Mouse (Mus musculus) stomach, embryonic 15.5 days (tissue): ENCODE measurements around the gene Pigb. TPM values are rescaled to one million over a fixed set of nuclear protein-coding genes. Genes with fewer than 3 reads are reported as not detected.
A peak's percentile ranks its signal among the peaks of the same experiment; 100 is the strongest.

Experiments
- ATAC-seq: fragments of 200-750 bp; cut with Nextera tagmentation; 2 replicates; pipeline ENCODE4 v1.8.0; 2017; ENCODE audit warnings: low read depth, moderate number of reproducible peaks, moderate TSS enrichment; ENCODE audit not compliant: insufficient read depth, low FRiP score
- H3K27ac ChIP-seq: fragments of 300-500 bp; sonication (generic); 2 replicates; pipeline ENCODE4 v1.5.1; 2015; ENCODE audit warnings: mild to moderate bottlenecking, inconsistent platforms
- H3K27me3 ChIP-seq: fragments of 300-500 bp; sonication (generic); replicated peaks from 2 replicates; pipeline ENCODE4 v1.6.1; 2015; ENCODE audit warnings: inconsistent platforms
- H3K36me3 ChIP-seq: fragments of 300-500 bp; sonication (generic); 2 replicates; pipeline ENCODE4 v1.6.1; 2015; ENCODE audit warnings: inconsistent platforms
- H3K4me1 ChIP-seq: fragments of 300-500 bp; sonication (generic); 2 replicates; pipeline ENCODE4 v1.6.1; 2015; ENCODE audit warnings: inconsistent platforms
- H3K4me2 ChIP-seq: fragments of 300-500 bp; sonication (generic); 2 replicates; pipeline ENCODE4 v1.6.1; 2015; ENCODE audit warnings: mild to moderate bottlenecking, inconsistent platforms
- H3K4me3 ChIP-seq: fragments of 300-500 bp; sonication (generic); replicated peaks from 2 replicates; pipeline ENCODE4 v1.5.1; 2015; ENCODE audit warnings: inconsistent platforms
- H3K9ac ChIP-seq: fragments of 300-500 bp; sonication (generic); 2 replicates; pipeline ENCODE4 v1.6.1; 2015; ENCODE audit warnings: inconsistent platforms
- H3K9me3 ChIP-seq: fragments of 300-500 bp; sonication (generic); 2 replicates; pipeline ENCODE4 v1.6.1; 2016; ENCODE audit warnings: inconsistent platforms
- WGBS: fragments of 180-500 bp; shearing (Covaris S2); methylation state at CpG from one replicate; pipeline ENCODE4 v1.1.7; 2015; 5-methylcytosine and 5-hydroxymethylcytosine counted together
- polyA plus RNA-seq: library from polyadenylated mRNA; unstranded; fragments of >200 nt; fragmentation: Nextera tagmentation; extraction: Ambion mirVana; gene quantifications from 2 replicates; pipeline ENCODE4 v1.2.1, GENCODE M21; 2015

Pigb gene
- polyA plus RNA-seq, 1 experiment from 2014 or later: 14.1 TPM

DNA sequence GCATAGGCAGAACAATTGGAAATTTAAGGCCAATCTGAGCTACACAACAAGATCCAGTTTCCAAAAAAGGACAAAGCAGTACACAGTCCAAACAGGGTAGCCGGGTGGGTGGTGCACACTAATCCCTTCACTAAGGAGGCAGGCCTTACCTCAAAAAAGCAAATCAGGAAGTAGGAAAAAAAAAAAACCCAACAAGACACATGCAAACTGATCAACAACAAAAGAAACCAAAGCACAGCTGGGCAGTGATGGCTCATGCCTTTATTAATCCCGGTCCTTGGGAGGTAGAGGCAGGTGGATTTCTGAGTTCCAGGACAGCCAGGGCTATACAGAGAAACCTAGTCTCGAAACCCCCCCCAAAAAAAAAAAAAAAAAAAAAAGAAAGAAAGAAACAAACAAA, 52.5 kb downstream of the Pigb start:
- Histone ChIP-seq H3K9me3 (no peaks in the 10 kb centered on the region), H3K27ac (no peak overlapping the region), H3K27me3 (no peaks in the 10 kb centered on the region), H3K4me3 (no peak overlapping the region), H3K9ac (no peak overlapping the region), H3K36me3 (no peaks in the 10 kb centered on the region), H3K4me1 (peaks cover 7% of the 10 kb centered on the region; the same call in 1 of the 2 replicates), H3K4me2 (no peak overlapping the region)
- no peak for ATAC-seq
- WGBS: 65% methylated on average over 3 of the region's 3 CpGs

DNA sequence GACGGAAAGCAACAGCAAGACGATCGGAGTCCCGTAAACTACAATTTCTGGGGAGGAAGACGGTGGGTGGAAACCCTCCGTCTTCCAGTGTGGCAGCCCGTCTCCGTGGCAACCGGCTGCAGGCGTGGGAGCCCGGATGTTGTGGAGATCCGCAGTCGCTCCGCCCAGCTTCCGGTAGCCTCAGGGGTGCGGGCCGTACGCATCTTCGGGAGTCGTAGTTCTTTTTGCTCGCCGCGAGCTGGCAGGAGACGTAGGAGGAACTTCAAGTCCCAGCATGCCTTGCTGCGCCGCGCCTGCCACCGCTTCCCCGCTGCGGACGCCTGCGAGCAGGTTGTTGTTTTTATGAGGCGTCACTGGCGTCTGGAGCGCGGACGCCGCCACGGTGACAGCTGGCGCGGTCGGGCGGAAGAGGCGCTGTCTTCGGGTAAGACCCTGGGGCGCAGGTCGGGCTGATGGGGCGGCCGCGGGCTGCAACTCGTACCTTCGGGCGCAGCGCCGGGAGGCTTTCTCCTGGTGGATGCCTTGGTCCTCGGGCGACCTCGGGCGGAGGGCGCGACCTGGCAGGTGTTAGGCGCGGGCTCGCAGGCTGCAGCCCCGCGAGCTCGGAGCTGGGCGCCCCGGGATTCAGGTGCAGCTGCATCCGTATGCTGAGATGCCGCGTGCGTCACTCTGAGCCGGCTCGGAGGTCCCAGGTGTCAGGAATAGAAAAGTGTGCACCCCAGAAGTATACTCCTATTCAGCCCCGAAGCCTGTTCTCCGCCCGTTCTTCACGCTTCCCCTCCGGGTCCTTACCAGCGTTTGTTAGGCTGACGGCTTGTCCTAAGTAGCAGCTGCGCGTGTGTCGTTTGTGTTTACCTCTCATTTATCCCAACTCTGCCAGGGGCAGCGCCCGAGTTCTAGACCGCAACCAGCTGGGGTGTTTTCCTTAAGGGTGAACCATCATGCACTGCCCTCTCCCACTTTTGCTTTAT, 54.6 kb downstream of the Pigb start, which contains the start of the genes Ccpg1os and Ccpg1:
Ccpg1os (minus strand) TSS at position 133 of the 971 bp plus-strand sequence.
Ccpg1 (plus strand) TSS at position 180 of the 971 bp plus-strand sequence.
- peak; percentile 100 for ATAC-seq
- H3K9ac ChIP-seq: peak within 1 kb of the TSS; percentile 50
- peak within 1 kb of the TSS; percentile 92 for H3K4me2 ChIP-seq
- no peaks in the 10 kb centered on the region for H3K36me3 ChIP-seq
- H3K4me3 ChIP-seq: peak within 1 kb of the TSS; percentile 93
- peaks cover 7% of the 10 kb centered on the region; the same call in 1 of the 2 replicates for H3K4me1 ChIP-seq
- under 1% methylated on average over 88 of the region's 88 CpGs for WGBS
- no peaks in the 10 kb centered on the region for H3K27me3 ChIP-seq
- H3K27ac ChIP-seq: peak within 1 kb of the TSS; percentile 63
- no peaks in the 10 kb centered on the region for H3K9me3 ChIP-seq

DNA sequence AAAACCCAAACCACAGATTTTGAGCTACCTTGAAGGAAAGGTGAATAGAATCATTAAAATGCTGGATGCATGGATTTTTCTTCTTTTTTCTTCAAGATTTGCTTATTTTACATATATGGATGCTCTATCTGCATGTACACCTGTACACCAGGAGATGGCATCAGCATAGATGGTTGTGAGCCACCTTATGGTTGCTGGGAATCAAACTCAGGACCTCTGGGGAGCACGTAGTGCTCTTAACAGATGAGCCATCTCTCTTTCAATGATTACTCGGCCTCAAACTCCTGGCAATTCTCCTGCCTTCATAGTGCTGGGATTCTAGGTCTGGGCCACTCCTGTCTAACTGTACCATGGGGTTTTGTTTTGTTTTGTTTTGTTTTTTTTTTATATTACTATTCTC, 57.1 kb downstream of the Pigb start:
- Histone ChIP-seq H3K4me2 (no peak overlapping the region), H3K9ac (no peak overlapping the region), H3K36me3 (no peaks in the 10 kb centered on the region), H3K4me1 (peaks cover 7% of the 10 kb centered on the region; the same call in 1 of the 2 replicates), H3K27me3 (no peaks in the 10 kb centered on the region), H3K27ac (no peak overlapping the region), H3K4me3 (no peak overlapping the region), H3K9me3 (no peaks in the 10 kb centered on the region)
- WGBS: 56% methylated on average over 2 of the region's 2 CpGs
- no peak for ATAC-seq

DNA sequence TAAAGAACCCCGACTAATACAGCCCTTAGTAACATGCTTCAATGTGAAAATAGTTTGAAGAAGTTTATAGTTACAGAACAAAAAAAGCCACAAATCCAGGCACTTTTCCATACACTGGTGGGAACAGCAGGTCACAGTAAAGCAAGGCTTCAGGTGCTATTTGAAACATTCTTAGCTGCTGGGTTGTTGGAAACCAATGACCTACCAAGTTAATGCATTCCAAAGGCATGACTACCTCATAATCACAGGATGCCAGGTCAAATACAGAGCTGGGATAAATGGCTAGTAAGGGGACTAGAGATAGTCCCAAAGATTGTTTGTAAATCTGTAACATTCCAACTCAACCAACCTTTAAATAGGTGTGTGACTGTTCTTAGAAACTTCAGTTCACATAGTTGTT, 64.9 kb downstream of the Pigb start:
- Histone ChIP-seq H3K9me3 (no peaks in the 10 kb centered on the region), H3K27ac (no peak overlapping the region), H3K9ac (no peak overlapping the region), H3K27me3 (no peaks in the 10 kb centered on the region), H3K4me1 (no peaks in the 10 kb centered on the region), H3K4me3 (no peak overlapping the region), H3K36me3 (no peaks in the 10 kb centered on the region), H3K4me2 (no peak overlapping the region)
- ATAC-seq: no peak
- WGBS: 85% methylated on average over 1 of the region's 1 CpGs

DNA sequence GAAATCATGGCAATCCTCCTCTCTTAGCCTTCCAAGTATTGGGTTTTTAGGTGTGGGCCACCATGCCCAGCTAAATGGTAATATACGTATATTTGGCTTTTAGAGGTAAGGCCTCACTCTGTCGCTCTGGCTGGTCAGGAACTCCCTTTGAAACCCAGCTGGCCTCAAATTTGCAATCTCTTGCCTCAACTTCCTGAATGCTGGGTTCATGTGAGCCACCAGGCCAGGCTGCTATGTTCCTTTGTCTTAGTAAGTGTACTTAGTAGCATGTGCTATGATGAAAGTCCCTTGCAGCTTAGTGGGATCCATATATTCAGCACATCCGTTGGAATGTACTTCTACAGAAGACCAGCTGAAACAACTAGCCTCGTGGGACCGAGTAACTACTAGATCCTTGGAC, 65.4 kb downstream of the Pigb start:
- Histone ChIP-seq H3K4me3 (no peak overlapping the region), H3K27ac (no peak overlapping the region), H3K36me3 (no peaks in the 10 kb centered on the region), H3K9ac (no peak overlapping the region), H3K4me1 (no peaks in the 10 kb centered on the region), H3K27me3 (no peaks in the 10 kb centered on the region), H3K4me2 (no peak overlapping the region), H3K9me3 (no peaks in the 10 kb centered on the region)
- WGBS: 88% methylated on average over 5 of the region's 5 CpGs
- ATAC-seq: no peak

DNA sequence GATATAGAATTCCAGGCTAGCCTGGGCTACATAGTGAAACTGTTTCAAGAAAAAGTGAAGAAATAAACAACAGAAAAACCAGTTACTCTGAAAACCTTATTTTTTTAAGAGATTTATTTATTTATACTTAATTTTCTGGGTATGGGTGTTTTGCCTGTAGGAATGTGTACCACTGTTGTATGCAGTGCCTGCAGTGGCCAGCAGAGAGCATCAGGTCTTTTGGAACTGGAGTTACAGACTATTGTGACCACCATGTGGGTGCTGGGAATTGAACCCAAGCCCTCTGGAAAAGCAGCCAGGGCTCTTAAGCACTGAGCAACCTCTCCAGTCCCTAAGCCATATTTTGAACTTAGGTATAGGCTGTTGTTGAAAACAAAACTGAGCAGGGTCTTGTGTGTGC, 67.2 kb downstream of the Pigb start:
- Histone ChIP-seq H3K9me3 (no peaks in the 10 kb centered on the region), H3K27ac (no peak overlapping the region), H3K9ac (no peak overlapping the region), H3K36me3 (no peaks in the 10 kb centered on the region), H3K4me1 (no peaks in the 10 kb centered on the region), H3K4me2 (no peak overlapping the region), H3K4me3 (no peak overlapping the region), H3K27me3 (no peaks in the 10 kb centered on the region)
- no peak for ATAC-seq

DNA sequence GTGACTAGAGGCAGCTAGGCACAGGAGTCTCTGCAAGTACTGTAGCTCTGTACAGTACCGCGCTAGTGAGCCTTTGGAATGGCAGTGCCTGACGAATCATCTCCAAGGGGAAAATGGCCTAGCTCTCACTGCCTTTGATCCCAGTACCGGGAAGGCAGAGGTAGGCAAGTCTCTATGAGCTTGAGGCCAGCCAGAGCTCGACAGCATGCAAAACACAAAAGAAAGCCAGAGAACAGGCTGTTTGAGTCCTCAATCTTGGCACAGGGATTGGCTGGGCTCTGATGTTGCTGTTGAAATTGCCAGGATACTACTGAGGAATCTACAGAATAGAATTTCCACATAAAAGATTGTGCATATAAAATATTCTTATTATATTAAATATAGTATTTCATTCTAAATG, 67.7 kb downstream of the Pigb start:
- H3K4me2 ChIP-seq: no peak overlapping the region
- H3K4me3 ChIP-seq: no peak overlapping the region
- H3K36me3 ChIP-seq: no peaks in the 10 kb centered on the region
- no peak overlapping the region for H3K9ac ChIP-seq
- WGBS: 84% methylated on average over 5 of the region's 5 CpGs
- H3K27ac ChIP-seq: no peak overlapping the region
- H3K27me3 ChIP-seq: no peaks in the 10 kb centered on the region
- ATAC-seq: no peak
- no peaks in the 10 kb centered on the region for H3K4me1 ChIP-seq
- H3K9me3 ChIP-seq: no peaks in the 10 kb centered on the region

DNA sequence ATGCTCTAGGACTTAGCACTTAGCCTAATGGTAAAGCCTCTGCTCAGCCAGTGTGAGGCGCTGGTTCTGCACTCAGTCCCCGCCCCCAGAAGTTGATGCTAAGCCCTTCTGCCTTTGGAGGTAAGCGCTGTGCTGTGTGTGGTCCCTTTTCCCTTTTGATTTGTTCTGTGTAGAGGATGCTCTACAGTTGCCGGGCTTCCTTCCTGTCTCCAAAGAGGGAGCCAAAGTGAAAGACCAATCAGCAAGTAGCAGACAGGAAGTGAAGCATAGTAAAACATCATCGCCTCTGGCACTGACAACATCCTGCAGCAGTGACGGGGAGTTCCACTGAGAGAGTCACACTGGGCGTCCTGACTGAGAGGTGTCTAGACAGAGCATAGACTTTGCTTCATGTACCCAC, 70.3 kb downstream of the Pigb start:
- no peaks in the 10 kb centered on the region for H3K36me3 ChIP-seq
- H3K27ac ChIP-seq: no peak overlapping the region
- no peak overlapping the region for H3K4me3 ChIP-seq
- 73% methylated on average over 7 of the region's 7 CpGs for WGBS
- no peak overlapping the region for H3K4me2 ChIP-seq
- H3K4me1 ChIP-seq: no peaks in the 10 kb centered on the region
- no peaks in the 10 kb centered on the region for H3K9me3 ChIP-seq
- ATAC-seq: no peak
- no peaks in the 10 kb centered on the region for H3K27me3 ChIP-seq
- no peak overlapping the region for H3K9ac ChIP-seq

DNA sequence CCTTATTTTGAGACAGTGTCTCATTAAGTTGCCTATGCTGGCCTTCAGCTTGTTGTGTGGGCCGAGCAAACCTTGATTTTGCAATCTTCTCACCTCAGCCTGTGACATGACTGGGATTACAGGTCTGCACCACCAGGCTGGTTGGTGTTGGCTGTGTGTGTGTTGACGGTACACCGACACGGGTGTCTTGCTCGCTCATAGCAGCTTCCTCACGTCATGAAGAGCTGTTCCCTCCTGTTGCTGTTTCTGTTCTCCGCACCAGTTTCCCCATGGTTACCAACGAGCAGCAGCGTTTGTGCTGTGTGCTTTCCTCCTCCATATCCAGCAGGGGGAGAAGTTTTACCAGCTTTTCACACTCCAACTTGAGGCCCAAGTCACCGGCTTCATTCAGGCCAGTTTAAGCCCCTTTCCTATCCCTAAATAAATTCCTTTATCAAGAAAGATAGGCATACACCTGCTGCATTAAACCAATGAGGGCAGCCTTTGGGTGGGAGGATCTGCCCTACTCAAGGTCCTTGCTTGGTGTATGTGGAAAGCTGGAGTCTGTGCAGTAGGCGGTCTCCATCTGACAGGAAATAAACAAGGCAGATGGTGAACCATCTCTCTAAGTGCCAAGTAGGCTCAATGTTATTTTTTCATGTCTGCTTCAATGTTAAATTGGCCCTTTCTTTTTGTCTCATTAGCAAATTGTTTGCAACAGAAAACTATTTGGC, 71.7 kb downstream of the Pigb start:
- no peaks in the 10 kb centered on the region for H3K9me3 ChIP-seq
- H3K4me2 ChIP-seq: no peak overlapping the region
- no peaks in the 10 kb centered on the region for H3K27me3 ChIP-seq
- WGBS: 28% methylated on average over 11 of the region's 11 CpGs
- no peaks in the 10 kb centered on the region for H3K36me3 ChIP-seq
- H3K4me3 ChIP-seq: no peak overlapping the region
- H3K9ac ChIP-seq: no peak overlapping the region
- H3K4me1 ChIP-seq: no peaks in the 10 kb centered on the region
- H3K27ac ChIP-seq: no peak overlapping the region
- ATAC-seq: peak; percentile 53; the same call in 1 of the 2 replicates

DNA sequence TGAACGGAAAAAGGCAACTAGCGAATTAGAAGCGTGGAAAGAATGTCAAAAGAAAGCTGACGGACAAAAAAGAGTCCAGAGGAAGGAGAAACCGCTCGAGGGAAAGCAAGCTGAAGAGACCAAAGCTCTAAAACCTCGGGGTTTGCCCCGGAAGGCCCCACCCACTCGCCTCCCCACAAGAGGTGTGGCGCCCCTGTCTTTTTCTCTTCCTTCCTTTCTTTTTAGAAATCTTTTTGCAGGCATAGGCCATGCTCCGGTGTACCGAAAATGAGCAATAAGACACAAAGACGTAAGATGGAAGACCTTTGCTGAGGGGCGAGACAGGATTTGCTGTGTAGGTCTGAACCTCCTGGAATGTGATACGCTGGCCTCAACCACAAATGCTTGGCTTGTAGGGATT, 78.2 kb downstream of the Pigb start:
- Histone ChIP-seq H3K4me1 (peaks cover 2% of the 10 kb centered on the region; the same call in 1 of the 2 replicates), H3K27ac (no peak overlapping the region), H3K36me3 (no peaks in the 10 kb centered on the region), H3K9me3 (no peaks in the 10 kb centered on the region), H3K4me2 (no peak overlapping the region), H3K4me3 (no peak overlapping the region), H3K9ac (no peak overlapping the region), H3K27me3 (no peaks in the 10 kb centered on the region)
- no peak for ATAC-seq
- WGBS: 74% methylated on average over 15 of the region's 15 CpGs

DNA sequence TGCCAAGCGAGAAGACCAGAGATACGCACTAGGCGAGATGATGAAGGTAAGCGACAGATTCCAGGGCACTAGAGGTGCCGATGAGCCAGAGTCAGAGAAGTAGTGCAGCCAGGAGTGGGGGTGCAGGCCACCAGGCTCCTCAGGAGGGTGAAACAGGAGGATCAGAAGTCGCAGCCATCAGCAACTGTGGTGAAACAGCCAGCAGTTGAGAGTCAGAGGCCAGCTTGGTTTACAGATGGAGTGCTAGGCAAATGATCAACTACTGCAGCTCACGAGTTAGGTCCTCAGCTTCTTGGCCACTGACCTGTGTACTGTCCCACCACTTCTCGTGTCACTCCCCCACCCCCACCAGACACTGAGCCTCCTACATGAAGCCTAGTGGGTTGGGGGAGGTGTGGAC, 78.8 kb downstream of the Pigb start:
- Histone ChIP-seq H3K4me3 (no peak overlapping the region), H3K4me2 (no peak overlapping the region), H3K36me3 (no peaks in the 10 kb centered on the region), H3K9ac (no peak overlapping the region), H3K27ac (no peak overlapping the region), H3K27me3 (no peaks in the 10 kb centered on the region), H3K9me3 (no peaks in the 10 kb centered on the region), H3K4me1 (peaks cover 2% of the 10 kb centered on the region; the same call in 1 of the 2 replicates)
- WGBS: 70% methylated on average over 8 of the region's 8 CpGs
- ATAC-seq: no peak
